Mouse (Mus musculus): ENCODE data around the gene Arpp21.

DNA sequence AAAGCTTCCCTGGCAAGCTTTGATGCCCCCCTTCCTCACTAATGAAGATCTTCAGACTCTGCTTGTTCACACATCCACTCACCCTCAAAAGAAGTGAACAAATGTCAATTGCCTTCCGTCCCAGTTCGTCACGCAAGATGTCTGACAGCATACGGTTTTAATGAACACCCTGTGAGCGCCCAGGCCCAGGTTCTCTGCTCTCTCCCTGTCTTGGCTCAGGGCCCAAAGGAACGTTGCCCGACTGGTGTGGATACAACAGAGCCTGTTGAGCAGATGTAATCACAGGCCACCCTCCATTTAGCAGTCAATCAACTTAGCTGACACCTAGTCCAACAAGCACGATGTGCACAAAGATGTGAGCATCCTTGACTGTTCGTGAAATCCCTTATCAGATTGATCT is 198.0 kb downstream of the Arpp21 start:
- no peak for TF ChIP-seq POLR2A (IDR thresholded peaks at IDR 0.05; ENCODE audit: insufficient read depth, low read depth, low read length)
- no peak for TF ChIP-seq CTCF (IDR thresholded peaks at IDR 0.05)

Measured in heart, adult 2 months (tissue).